Mouse (Mus musculus): ENCODE measurements around the gene Ugt1a2.
"Not testable (repeated sequence)": the region's sequence is repeated elsewhere in the genome, so short reads cannot be mapped to it uniquely, and the experiment has no call there.

Gene Ugt1a2

DNA sequence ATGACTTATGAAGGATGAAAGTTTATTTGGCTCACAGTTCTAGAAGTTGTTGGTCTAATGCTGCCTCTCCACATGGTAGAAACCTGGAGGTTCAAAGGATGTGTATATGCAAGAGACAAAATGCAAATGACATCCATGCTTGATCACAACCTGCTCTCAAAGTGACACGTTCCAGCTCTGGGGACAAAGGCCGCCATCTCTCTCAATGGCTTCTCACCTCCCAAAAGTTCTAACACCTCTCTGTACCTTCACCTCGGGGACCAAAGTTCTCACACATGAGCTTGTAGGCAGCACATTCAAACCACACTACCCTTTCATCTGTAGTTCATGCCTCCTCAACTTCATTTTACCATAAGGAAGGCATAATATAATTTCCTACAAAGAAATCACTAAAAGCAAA, 17.2 kb downstream of the Ugt1a2 start:
- DNase-seq (ENCODE audit: low spot score in 2 of 2), result peak in 1 of 2 experiments; percentile 59

DNA sequence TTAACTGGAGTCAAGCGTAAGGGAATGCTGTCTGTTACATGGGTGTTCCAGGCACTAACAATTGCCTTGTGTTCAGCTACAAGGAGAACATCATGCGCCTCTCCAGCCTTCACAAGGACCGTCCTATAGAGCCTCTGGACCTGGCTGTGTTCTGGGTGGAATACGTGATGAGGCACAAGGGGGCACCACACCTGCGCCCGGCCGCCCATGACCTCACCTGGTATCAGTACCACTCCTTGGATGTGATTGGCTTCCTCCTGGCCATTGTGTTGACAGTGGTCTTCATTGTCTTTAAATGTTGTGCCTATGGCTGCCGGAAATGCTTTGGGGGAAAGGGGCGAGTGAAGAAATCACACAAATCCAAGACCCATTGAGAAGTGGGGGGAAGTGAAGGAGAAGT, 17.6 kb downstream of the Ugt1a2 start:
- peak; percentile 37 to 80 for DNase-seq (ENCODE audit: low spot score in 2 of 2)

DNA sequence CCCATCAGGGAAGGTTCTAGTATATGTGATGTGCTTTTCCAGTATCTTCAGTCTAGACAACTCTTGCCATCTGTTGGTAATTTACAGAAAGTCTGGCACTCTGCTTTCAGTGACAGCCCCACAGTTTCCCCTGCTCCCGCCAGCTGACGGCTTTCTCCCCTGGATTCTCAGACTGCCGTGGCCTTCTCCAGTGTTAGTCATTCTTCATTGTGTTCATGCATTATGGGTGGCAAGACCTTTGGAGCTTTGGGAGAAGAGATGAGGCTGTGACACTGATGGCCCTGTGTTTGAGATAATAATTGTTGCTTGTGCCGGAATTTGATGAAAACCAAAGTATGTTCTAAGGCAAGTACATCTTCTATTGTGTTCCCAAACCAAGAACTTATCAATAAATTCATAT, 18.2 kb downstream of the Ugt1a2 start:
- DNase-seq (ENCODE audit: low spot score in 2 of 2), result peak in 1 of 2 experiments; percentile 58

DNA sequence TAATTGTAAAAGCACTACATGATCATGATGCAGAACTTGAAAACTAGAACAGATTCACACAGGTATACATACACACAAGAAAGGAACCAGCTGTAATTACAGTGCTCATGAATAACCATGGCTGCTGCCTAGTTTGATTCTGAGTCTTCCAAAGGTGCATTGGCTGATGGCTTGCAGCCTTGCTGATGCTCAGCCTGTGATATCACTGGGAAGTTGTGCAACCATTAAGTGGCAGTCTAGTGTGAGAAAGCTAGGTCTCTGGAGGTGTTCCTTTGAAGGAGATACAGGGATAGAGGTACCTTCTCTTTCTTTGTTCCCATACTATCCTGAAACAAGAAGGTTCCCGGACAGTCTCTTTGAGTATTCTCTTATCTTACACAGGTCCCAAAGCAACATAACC, 18.7 kb downstream of the Ugt1a2 start:
- DNase-seq (ENCODE audit: low spot score in 2 of 2), result peak in 1 of 2 experiments; percentile 57

DNA sequence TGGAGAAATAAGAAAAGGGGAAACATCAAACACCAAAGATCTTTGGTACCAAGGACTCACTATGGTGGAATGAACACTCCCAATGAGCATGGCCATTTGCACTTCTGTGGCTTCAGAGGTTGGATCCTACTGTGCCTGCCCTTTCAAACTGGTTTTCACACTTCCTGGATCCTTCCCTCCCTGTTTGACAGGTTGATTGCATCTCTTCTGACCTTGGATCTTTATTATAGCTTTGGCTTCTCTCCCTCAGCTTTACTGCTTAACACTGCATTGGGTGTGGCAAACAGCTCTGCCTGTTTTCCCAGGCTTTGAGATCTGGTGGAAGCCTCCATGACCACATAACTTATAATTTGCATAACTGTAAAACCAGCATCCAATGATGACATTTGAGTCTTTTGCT, 19.9 kb downstream of the Ugt1a2 start:
- DNase-seq (ENCODE audit: low spot score in 2 of 2), result peak in 1 of 2 experiments; percentile 63

DNA sequence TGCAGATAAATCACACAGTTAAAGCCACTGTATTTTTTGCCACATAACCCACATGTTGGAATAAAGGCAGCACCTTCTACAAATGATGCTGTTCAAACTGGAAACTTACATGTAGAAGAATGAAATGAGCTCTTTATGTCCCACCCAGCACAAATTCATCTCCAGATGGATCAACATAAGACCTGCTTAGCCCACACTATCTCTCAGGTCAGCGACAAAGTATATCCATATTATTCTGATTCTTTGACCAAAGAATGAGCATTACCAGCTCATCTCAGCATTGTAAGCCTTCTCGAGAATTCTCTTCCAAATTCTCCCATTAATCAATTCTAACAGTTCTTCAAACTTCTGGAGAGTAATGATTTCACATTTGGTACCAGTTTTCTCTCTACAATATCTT, 21.8 kb downstream of the Ugt1a2 start:
- DNase-seq (ENCODE audit: low spot score in 2 of 2), result peak in 1 of 2 experiments; percentile 0

DNA sequence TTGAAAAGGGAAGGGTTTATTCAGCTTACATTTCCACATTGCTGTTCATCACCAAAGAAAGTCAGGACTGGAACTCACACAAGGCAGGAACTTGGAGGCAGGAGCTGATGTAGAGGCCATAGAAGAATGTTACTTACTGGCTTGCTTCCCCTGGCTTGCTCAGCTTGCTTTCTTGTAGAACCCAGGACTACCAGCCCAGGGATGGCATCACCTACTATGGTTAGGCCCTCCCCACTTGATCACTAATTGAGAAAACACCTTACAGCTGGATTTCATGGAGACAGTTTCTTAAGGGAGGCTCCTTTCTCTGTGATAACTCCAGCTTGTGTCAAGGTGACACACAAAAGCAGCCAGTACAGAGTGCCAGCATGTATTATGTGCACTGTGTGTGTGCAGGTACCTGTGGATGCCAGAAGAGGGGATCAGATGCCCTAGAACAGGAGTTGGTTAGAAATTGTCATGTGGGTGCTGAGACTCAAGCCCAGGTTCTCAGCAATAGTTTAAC, 22.7 kb downstream of the Ugt1a2 start:
- peak in 1 of 2 experiments; percentile 60 for DNase-seq (ENCODE audit: low spot score in 2 of 2)

DNA sequence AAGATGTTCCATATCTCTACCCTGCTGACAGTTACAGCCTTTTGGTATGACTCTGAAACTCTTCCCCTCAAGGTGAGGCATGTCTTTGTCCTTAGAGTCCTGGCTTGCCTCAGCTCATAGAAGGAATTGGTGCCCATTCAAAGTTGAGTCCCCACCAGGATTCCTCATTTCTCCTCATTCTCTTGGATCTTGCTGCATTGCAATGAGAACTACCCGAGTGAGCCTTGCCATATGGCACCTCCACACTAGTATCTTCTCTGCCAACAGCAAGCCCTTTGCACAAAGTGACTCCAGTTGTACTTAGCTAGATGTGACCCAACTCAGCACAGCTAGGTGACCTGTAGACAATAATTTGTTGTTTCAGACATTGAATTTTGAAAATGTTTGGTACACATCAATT, 23.2 kb downstream of the Ugt1a2 start:
- DNase-seq (ENCODE audit: low spot score in 2 of 2), result peak in 1 of 2 experiments; percentile 70

DNA sequence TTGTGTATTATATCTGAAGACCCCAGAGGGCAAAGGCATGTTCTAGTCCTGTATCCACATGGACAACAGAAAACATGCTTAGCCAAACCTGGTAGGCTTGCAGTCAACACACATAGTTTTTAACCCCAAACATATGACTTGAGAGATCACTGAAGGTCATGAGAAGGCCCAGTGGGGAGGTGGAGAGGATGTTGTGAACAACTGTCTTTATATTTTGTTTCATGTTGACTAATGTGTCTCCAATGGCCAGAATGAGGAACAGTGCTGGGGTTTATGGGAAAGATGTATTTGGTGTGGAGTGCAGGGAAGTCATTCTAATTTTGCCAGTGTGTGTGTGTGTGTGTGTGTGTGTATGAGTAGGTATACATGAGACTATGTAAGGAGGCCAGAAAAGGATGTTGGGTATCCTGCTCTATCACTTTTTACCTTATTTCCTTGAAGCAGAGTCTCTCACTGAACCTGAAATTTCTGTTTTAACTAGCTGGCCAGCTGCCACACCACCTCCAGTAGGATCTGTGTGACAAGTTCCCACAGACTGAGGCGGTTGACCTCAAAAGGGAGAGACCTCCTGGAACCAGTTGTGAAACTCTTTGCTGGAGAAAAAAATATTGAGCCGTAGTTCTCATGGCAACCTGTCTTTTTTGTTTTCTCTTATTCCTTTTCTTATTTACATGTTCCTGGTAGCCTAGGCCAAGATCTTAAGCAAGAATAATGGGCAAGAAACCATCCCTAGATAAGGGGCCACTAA, 23.8 kb downstream of the Ugt1a2 start:
- peak in 1 of 2 experiments; percentile 77 for DNase-seq (ENCODE audit: low spot score in 2 of 2)

DNA sequence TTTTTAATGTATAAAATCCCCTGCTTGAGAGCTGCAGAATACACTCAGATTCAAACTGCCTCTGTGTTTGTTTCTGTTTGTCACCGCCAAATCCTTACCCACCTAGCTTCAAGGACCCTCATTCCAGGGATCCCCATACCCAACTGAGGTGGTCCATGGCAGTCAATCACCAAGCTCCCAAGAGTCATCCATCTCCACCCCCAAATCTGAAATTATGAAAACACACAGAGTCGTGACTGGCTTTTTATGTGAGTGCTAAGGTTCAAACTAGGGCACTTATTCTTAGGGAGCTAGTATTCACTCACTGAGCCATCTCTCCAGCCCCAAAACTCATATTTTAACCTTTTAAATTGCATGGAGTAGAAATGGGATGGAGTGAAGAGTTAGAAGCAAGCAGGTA, 24.9 kb downstream of the Ugt1a2 start:
- DNase-seq (ENCODE audit: low spot score in 2 of 2), result not testable (repeated sequence)

DNA sequence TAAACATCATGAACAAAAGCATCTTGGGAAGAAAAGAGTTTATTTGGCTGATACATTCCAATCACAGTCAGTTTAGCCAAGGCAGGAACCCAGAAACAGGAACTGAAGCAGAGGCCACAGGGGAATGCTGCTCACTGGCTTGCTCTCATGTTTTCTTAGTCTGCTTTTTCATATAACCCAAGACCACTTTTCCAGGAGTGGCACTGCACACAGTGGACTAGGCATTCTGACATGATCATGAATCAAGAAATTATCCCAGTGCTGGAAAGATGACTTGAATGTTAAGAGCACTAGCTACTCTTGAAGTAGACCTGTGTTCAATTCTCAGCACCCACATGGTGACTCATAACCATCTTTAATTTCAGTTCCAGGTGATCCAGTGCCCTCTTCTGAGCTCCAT, 25.3 kb downstream of the Ugt1a2 start:
- DNase-seq (ENCODE audit: low spot score in 2 of 2), result no peak

DNA sequence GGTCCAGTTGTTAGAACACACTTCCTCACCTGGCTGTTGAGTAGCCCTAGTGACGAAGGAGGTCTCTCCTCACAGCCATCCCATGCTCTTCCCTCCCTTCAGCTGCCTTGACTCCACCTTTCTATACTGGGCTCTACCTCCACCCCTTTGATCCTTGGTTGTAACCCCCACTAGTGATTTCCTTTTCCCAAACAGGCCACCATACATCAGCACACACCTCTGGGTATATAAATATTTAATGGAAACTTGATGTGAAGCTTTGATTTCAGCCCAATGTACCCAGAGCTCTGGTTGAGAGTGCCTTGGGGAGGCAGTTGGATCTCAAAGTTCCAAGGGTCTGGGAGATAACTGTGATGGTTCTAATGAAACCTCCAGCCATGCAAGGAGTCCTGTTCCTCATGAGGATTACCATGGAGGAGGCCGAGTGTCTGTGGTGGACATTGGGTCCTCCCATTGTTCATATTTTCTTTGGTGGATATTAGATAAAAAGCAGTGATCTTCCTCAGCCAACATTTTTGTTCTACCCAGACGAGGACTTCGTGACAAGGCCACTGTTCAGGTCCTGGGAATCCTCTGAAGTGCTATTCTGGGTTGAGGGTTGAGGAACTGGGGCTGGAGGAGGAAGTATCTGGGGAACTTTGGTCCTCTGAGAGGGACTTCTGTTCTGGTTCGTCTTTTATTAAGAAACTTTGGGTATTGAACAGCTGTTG, 26.4 kb downstream of the Ugt1a2 start, which contains the start of gene Mroh2a:
Gene Mroh2a, plus strand, starts transcription at position 317 of the 710 bp plus-strand sequence.
- DNase-seq (ENCODE audit: low spot score in 2 of 2), result peak; percentile 18 to 65

DNA sequence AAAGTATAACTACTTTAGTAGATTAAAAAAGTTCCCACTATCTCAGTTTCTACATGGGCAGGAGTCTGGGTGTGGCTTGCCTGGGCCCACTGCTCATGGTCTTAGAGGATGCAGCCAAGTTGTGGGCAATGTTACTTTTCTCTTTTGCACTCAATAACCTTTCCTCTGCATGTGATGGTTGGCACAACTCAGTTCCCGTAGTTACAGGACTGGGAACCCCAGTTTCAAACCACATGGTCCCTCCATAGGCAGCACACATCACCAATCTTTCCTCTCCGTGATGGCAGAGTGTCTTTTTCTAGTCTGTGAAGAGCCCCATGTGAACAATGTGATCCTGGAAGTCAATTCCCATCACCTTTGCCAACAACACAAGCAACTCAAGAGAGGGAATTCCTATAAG, 27.1 kb downstream of the Ugt1a2 start:
- DNase-seq (ENCODE audit: low spot score in 2 of 2), result peak in 1 of 2 experiments; percentile 62

DNA sequence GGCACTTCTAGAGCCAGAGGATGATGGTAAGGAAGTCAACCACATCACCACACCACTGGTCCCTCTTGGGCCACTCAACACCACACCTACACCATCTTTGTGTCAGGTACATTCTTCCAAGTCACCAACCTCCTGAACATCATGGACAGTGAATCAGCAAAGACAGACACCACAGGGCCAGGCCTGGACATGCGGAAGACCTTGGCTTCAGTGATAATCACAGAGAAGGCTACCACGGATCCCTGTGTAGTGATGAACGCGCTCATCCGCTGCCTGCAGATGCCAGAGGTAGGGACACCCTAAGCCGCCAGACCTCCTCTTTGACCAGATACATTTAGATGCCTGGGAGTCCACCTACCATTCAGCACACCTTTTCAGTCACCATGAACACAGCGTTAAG, 27.7 kb downstream of the Ugt1a2 start:
- peak in 1 of 2 experiments; percentile 76 for DNase-seq (ENCODE audit: low spot score in 2 of 2)

DNA sequence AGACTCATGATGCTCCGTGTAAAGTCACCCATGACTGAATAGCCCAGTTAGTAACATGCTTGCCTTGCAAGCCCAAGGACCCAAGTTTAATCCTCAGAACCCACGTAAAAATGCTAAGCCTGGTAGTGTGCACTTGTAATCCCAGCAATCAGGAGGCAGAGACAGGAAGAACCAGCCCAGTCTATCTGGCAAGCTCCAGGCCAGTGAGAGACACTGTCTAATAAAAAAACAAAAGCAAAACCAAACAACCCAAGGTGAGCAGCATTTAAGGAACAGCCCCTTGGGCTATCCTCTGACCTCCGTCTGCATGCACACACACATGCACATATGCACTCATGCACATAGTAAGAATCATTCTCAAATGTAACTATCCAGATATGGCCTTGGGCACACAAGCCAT, 29.2 kb downstream of the Ugt1a2 start:
- DNase-seq (ENCODE audit: low spot score in 2 of 2), result peak; percentile 23 to 62

DNA sequence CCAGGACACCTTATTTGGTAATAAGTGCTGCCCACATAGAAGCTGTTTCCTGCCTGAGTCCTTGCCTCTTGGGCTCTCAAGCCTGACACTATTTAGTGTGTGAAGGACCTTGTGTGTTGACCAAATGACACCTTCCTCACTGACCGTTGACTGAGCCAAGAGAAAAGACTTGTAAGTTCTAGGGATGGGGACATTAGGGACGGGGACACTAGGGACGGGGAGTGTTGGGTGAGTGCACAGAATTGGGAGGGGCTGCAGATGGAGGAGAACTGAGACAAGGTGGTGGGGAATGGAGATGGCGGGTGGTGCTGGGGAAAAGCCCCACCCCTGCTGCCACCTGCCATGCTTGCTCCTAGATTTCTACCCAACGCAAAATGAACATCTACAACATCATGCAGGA, 29.6 kb downstream of the Ugt1a2 start:
- peak; percentile 52 to 82 for DNase-seq (ENCODE audit: low spot score in 2 of 2)

DNA sequence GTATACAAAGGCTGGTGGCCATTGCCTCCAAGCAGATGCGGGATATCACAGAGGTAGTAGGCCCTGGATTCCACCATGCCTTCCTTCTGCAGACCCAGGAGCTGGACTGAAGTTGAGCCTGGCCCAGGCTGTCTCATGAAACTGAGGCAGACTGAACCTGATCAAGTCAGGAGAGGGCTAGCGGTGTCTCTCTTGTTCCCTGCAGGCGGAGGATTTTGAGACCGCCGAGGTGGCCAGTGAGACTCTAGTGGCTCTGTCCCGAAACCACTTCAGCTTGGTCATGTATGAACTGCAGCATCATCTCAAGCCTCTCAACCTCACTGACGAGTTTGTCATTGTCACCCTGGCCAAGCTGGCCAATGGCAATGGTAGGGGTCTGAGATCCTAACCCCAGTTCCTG, 30.0 kb downstream of the Ugt1a2 start:
- DNase-seq (ENCODE audit: low spot score in 2 of 2), result peak; percentile 38 to 79

DNA sequence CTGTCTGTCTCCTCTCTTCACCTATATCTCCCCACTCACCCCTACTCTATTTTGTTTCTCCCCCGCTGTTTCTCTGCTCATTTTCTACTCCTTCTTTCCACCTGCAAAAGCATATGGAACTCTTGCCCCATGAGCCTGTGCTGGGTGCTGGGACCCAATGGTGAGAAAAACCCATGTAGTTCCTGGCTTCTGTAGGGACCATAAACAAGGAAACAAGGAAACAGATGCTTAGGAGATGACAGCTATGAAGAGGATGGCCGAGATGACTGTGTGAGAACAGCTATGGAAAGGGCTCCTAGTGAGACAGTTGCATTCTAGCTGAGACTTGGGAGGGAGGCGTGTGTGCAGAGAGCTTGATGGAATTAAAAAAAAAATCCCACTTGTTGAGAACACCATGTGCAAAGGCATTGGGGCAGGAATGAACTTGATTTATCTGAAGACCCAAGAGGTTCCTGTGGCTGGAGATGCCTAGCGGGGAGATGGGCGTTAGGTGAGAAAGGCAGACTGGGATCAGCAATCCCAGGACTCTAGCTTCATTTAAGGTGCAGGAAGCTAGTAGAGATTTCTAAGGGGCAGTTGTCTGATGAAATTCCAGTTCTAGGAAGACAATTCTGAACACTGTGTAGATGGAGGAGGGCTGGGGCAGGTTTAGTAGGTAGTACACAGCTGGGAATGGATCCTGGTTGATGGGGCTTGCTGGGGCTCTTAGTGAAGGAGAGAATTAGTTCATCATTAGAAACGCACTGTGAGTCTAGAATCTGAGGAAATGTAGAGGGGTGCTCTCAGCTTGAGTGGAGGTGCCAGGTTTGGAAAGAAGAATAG, 30.8 kb downstream of the Ugt1a2 start:
- peak; percentile 19 to 65 for DNase-seq (ENCODE audit: low spot score in 2 of 2)

DNA sequence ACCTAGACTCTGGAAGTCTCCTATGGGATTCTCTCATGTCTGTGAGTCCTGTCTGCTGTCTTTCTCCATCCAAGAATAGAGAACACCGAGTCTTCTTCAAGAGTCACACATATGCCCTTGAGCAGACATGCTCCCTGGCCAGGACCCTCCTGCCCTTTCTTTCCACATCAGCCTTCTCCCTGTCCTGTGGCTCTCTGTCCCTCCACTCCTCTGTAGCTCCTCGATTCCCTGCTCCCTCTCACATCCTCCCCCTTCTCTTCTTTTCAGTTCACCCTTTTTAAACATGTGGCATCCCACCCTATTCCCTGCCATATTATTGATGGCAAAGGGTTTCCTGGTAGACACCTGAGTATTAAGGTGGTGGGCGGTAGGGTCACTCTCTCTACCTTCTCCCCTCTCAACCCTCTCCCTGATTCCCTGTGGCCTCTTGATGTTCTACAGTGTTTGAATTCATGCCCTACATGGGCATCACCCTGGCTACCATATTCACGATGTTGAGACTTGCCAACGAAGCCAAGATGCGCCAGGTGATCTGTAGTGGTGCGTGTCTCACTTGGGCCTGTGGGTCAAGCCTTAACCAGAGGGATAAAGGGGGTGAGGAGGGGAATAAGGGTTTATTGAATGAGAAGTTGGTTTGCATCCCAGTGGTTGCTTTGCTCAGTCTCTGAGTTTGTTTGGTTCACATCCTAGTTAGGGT, 31.6 kb downstream of the Ugt1a2 start:
- DNase-seq (ENCODE audit: low spot score in 2 of 2), result peak; percentile 34 to 77

DNA sequence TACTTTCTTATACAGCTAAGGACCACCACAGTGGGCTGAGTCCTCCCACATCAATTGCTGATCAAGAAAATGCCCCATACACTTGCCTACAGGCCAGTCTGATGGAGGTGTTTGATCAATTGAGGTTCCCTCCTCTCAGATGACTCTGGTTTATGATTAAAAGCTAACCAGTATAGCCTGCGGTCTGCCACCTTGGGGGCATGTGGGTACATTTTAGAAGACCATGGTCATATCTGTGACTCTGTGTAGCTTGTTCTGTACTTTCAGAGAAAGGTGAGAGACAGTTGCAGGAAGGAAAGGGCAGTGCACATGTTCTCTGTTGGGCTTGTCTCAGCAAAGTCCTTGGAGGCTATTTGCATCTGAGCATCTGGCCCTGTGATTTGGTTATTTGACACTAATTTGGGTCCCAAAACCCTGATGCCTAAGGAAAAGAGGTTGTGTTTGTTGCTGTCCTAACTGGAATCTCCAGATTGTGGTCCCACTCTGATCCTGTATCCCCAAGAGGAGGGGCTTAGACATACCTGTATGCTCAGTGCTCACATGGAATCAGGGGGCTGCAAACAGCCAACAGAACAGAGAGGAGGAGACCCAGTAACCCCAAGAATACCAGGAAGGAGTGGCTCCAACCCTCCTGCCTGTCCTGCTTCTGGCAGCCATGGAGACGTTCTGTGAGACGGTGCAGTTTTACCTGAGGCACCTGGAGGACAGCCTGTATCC, 32.4 kb downstream of the Ugt1a2 start:
- DNase-seq (ENCODE audit: low spot score in 2 of 2), result peak in 1 of 2 experiments; percentile 59

All from urinary bladder, postnatal 4 days (tissue).